Mouse (Mus musculus): ENCODE measurements around the gene Cdh1.

Gene Cdh1

GRCm38 (mm10) chr8:106624743-106625142, 21.6 kb downstream of the Cdh1 start:
- no peak for DNase-seq

- no peak for DNase-seq
Measured at GRCm38 (mm10) chr8:106626096-106626865, 23.1 kb downstream of the Cdh1 start.

- no peak for DNase-seq
Measured at GRCm38 (mm10) chr8:106628291-106628964, 25.3 kb downstream of the Cdh1 start.

- no peak for DNase-seq
Measured at GRCm38 (mm10) chr8:106629456-106629855, 26.3 kb downstream of the Cdh1 start.

GRCm38 (mm10) chr8:106631904-106632303, 28.8 kb downstream of the Cdh1 start:
- DNase-seq = no peak

GRCm38 (mm10) chr8:106632650-106633049, 29.5 kb downstream of the Cdh1 start:
- no peak for DNase-seq

GRCm38 (mm10) chr8:106633361-106634158, 30.4 kb downstream of the Cdh1 start:
- DNase-seq = no peak

GRCm38 (mm10) chr8:106635284-106635683, 32.1 kb downstream of the Cdh1 start:
- no peak for DNase-seq

- no peak for DNase-seq
Measured at GRCm38 (mm10) chr8:106637446-106637845, 34.3 kb downstream of the Cdh1 start.

GRCm38 (mm10) chr8:106638768-106639295, 35.7 kb downstream of the Cdh1 start:
- DNase-seq = no peak

GRCm38 (mm10) chr8:106640212-106640611, 37.1 kb downstream of the Cdh1 start:
- no peak for DNase-seq

GRCm38 (mm10) chr8:106640921-106641320, 37.8 kb downstream of the Cdh1 start:
- DNase-seq = no peak

GRCm38 (mm10) chr8:106642172-106642571, 39.0 kb downstream of the Cdh1 start:
- DNase-seq = no peak

GRCm38 (mm10) chr8:106643100-106643499, 39.9 kb downstream of the Cdh1 start:
- no peak for DNase-seq

GRCm38 (mm10) chr8:106644957-106645356, 41.8 kb downstream of the Cdh1 start:
- DNase-seq = no peak

- DNase-seq = no peak
Measured at GRCm38 (mm10) chr8:106646153-106646552, 43.0 kb downstream of the Cdh1 start.

GRCm38 (mm10) chr8:106646731-106647130, 43.6 kb downstream of the Cdh1 start:
- DNase-seq = no peak

- DNase-seq = peak; percentile 77 to 80
Measured at GRCm38 (mm10) chr8:106647387-106647786, 44.2 kb downstream of the Cdh1 start.

GRCm38 (mm10) chr8:106648421-106648820, 45.3 kb downstream of the Cdh1 start:
- no peak for DNase-seq

GRCm38 (mm10) chr8:106651994-106652393, 48.8 kb downstream of the Cdh1 start:
- DNase-seq = no peak

GRCm38 (mm10) chr8:106656046-106656445, 52.9 kb downstream of the Cdh1 start:
- no peak for DNase-seq

- DNase-seq = no peak
Measured at GRCm38 (mm10) chr8:106672786-106673185, 69.6 kb downstream of the Cdh1 start.

- DNase-seq = no peak
Measured at GRCm38 (mm10) chr8:106674318-106674717, 71.2 kb downstream of the Cdh1 start.

Measured in B cell, adult 2 months (primary cell).